8 mouse cellular contexts compared by ENCODE assay signal in genomic region chr3:9200156-9200555, GRCm38 (mm10).
DNase-seq lines count a peak whose midpoint lies in the region; ATAC-seq lines count a peak whose summit lies in the region.

No protein-coding gene starts in this region.

- peak; percentile 56 to 64 for DNase-seq in cerebellum, postnatal 10 days
- DNase-seq in ovary, postnatal 36 days (ENCODE audit: low spot score): peak; percentile 7
- DNase-seq in ovary, adult 18-20 months (ENCODE audit: low spot score): no peak
- DNase-seq in layer of hippocampus, postnatal 10 days (ENCODE audit: low spot score in 2 of 2): peak; percentile 48 to 58
- peak; percentile 22 for DNase-seq in right cerebral cortex, postnatal 25 days
- DNase-seq in urinary bladder, adult 2 months (ENCODE audit: low spot score): no peak

- ATAC-seq in cerebellum, adult (ENCODE audit: insufficient number of reproducible peaks, low FRiP score, low TSS enrichment): no peak
- no peak for ATAC-seq in erythroblast, adult 5-6 weeks (replicated peaks; ENCODE audit: low FRiP score, poor library complexity, severe bottlenecking)

Comparison
In these comparisons a context has a peak if more than half of its experiments do, and no peak if none do; other contexts are left out.
1. DNase-seq: peak in cerebellum, postnatal 10 days (2 of 2), ovary, postnatal 36 days (single experiment), layer of hippocampus, postnatal 10 days (2 of 2) and right cerebral cortex, postnatal 25 days (single experiment); none in ovary, adult 18-20 months (single experiment) and urinary bladder, adult 2 months (single experiment).